Mouse (Mus musculus) E14TG2a.4 (cell line): ENCODE measurements around the gene Dao.

ENCODE experiments used
- H3K27me3 ChIP-seq: 2 replicates; pipeline ENCODE4 v1.6.1; 2014; ENCODE audit warnings: low read length, control low read depth; ENCODE audit not compliant: insufficient read depth
- H3K36me3 ChIP-seq: 2 replicates; pipeline ENCODE4 v1.6.1; 2014; ENCODE audit warnings: low read length, control low read depth; ENCODE audit not compliant: insufficient read depth
- H3K4me1 ChIP-seq: replicated peaks from 2 replicates; pipeline ENCODE4 v1.6.1; 2014; ENCODE audit warnings: low read depth, low read length, control low read depth
- H3K4me3 ChIP-seq: replicated peaks from 2 replicates; pipeline ENCODE4 v1.5.1; 2014; ENCODE audit warnings: mild to moderate bottlenecking, low read length
- H3K9me3 ChIP-seq: 2 replicates; pipeline ENCODE4 v1.6.1; 2014; ENCODE audit warnings: low read length, control low read depth
- CTCF ChIP-seq: conservative IDR thresholded peaks from 2 replicates; pipeline ENCODE4 v1.5.1; 2014; ENCODE audit warnings: low read length
- NANOG ChIP-seq: IDR thresholded peaks from 2 replicates; pipeline ENCODE4 v1.6.1; 2014; ENCODE audit warnings: borderline replicate concordance, low read length, mixed read lengths
- POU5F1 ChIP-seq: IDR thresholded peaks from 2 replicates; pipeline ENCODE4 v1.6.1; 2014; ENCODE audit warnings: low read length, borderline replicate concordance

Dao gene

GRCm38 (mm10) chr5:114057129-114057731, 53.7 kb downstream of the Dao start:
- Histone ChIP-seq H3K36me3 (no peaks in the 10 kb centered on the region), H3K27me3 (no peaks in the 10 kb centered on the region), H3K4me1 (peaks cover 13% of the 10 kb centered on the region), H3K4me3 (no peak overlapping the region), H3K9me3 (peaks cover 5% of the 10 kb centered on the region; the same call in 1 of the 2 replicates)
- TF ChIP-seq POU5F1 (no peak), NANOG (no peak), CTCF (no peak)

GRCm38 (mm10) chr5:114061675-114062074, 58.2 kb downstream of the Dao start:
- peaks cover 5% of the 10 kb centered on the region; the same call in 1 of the 2 replicates for H3K9me3 ChIP-seq
- TF ChIP-seq NANOG, result no peak
- no peak overlapping the region for H3K4me3 ChIP-seq
- H3K4me1 ChIP-seq, result peaks cover 6% of the 10 kb centered on the region; the same call in 1 of the 2 replicates
- no peaks in the 10 kb centered on the region for H3K27me3 ChIP-seq
- no peaks in the 10 kb centered on the region for H3K36me3 ChIP-seq

GRCm38 (mm10) chr5:114063958-114064357, 60.5 kb downstream of the Dao start:
- Histone ChIP-seq H3K27me3 (no peaks in the 10 kb centered on the region), H3K36me3 (no peaks in the 10 kb centered on the region), H3K4me1 (peaks cover 3% of the 10 kb centered on the region; the same call in 1 of the 2 replicates), H3K9me3 (no peaks in the 10 kb centered on the region), H3K4me3 (no peak overlapping the region)
- no peak for TF ChIP-seq CTCF
- TF ChIP-seq POU5F1, result no peak
- TF ChIP-seq NANOG, result no peak

DNA sequence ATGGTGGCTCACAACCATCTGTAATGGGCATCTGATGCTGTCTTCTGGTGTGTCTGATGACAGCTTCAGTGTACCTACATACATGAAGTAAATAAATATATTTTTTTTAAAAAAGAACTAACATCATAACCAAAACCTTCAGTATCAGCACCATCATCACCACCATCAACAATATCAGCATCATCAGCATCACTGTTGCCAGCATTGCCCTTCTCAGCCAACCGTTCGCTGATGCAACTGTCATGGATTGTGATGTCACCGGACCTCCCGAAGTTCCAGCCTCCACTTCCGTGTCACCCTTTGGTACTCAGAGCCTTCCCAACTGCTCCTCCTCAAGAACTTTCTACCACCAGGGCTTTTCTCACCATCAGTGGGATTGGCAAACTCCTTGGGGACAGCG, 61.7 kb downstream of the Dao start, which contains the start of gene Usp30:
Gene Usp30 (plus strand): TSS at position 301 of the 400 bp plus-strand sequence.
- no peak for TF ChIP-seq POU5F1
- no peak for TF ChIP-seq NANOG
- no peak for TF ChIP-seq CTCF
- Histone ChIP-seq H3K9me3 (no peaks in the 10 kb centered on the region), H3K27me3 (no peaks in the 10 kb centered on the region), H3K4me3 (no peak within 1 kb of the TSS), H3K36me3 (no peaks in the 10 kb centered on the region), H3K4me1 (no peaks in the 10 kb centered on the region; the same call in 1 of the 2 replicates)

- H3K36me3 ChIP-seq, result no peaks in the 10 kb centered on the region
- H3K4me3 ChIP-seq, result no peak overlapping the region
- H3K4me1 ChIP-seq, result no peaks in the 10 kb centered on the region; the same call in 1 of the 2 replicates
- TF ChIP-seq CTCF, result no peak
- no peak for TF ChIP-seq NANOG
- no peak for TF ChIP-seq POU5F1
- H3K27me3 ChIP-seq, result no peaks in the 10 kb centered on the region
- H3K9me3 ChIP-seq, result no peaks in the 10 kb centered on the region
Measured at GRCm38 (mm10) chr5:114066601-114067000, 63.1 kb downstream of the Dao start.

GRCm38 (mm10) chr5:114067543-114067942, 64.0 kb downstream of the Dao start:
- H3K4me1 ChIP-seq, result no peaks in the 10 kb centered on the region
- no peak for TF ChIP-seq POU5F1
- TF ChIP-seq NANOG, result no peak
- TF ChIP-seq CTCF, result no peak
- H3K4me3 ChIP-seq, result no peak overlapping the region
- H3K36me3 ChIP-seq, result no peaks in the 10 kb centered on the region
- no peaks in the 10 kb centered on the region for H3K27me3 ChIP-seq
- H3K9me3 ChIP-seq, result no peaks in the 10 kb centered on the region

DNA sequence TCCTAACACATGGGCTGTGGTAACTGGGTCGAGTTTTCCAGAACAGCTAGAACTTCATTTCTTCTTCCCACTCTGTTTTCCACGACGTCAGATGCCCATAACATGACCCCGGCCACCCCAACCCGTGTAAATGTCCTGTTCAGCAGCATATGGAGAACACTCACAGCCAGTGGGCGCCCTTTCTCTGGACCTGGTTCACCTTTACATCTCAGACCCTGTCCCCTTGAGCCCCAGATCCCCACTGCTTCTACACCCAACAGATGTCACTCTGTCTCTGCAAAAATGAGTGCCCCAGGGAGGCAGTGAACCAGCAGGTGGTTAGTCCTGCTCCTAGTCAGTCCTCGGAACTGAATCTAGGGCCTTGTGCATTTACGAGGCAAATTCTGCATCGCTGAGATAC, 64.5 kb downstream of the Dao start:
- no peak overlapping the region for H3K4me3 ChIP-seq
- H3K27me3 ChIP-seq, result no peaks in the 10 kb centered on the region
- H3K36me3 ChIP-seq, result no peaks in the 10 kb centered on the region
- no peak for TF ChIP-seq POU5F1
- TF ChIP-seq NANOG, result no peak
- no peak for TF ChIP-seq CTCF
- no peaks in the 10 kb centered on the region for H3K4me1 ChIP-seq
- H3K9me3 ChIP-seq, result no peaks in the 10 kb centered on the region

- no peaks in the 10 kb centered on the region for H3K27me3 ChIP-seq
- no peak overlapping the region for H3K4me3 ChIP-seq
- TF ChIP-seq CTCF (peak; percentile 54), POU5F1 (no peak), NANOG (no peak)
- H3K36me3 ChIP-seq, result no peaks in the 10 kb centered on the region
- H3K4me1 ChIP-seq, result peaks cover 5% of the 10 kb centered on the region
- no peaks in the 10 kb centered on the region for H3K9me3 ChIP-seq
Measured at GRCm38 (mm10) chr5:114070858-114071257, 67.4 kb downstream of the Dao start.

DNA sequence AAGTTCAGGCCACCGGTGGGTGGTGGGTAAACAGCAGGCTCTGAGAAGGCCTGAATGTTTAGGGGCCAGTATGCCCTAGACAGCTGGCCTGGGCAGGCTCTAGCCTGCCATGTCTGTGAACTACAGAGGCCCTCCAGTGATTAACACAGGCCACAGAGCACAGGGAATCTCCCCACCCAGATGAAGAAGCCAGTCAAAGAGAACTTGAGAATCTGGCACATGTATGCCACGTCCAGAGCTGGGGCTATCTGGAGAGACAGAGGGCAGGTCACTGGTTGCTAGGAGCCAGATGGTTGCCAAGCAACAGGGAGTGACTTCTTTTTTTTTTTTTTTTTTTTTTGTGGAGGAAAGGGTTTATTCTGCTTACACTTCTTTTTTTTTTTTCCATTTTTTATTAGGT, 68.8 kb downstream of the Dao start:
- no peaks in the 10 kb centered on the region for H3K9me3 ChIP-seq
- no peaks in the 10 kb centered on the region for H3K27me3 ChIP-seq
- TF ChIP-seq NANOG (no peak), CTCF (no peak), POU5F1 (no peak)
- no peaks in the 10 kb centered on the region; the same call in 1 of the 2 replicates for H3K36me3 ChIP-seq
- no peak overlapping the region for H3K4me3 ChIP-seq
- H3K4me1 ChIP-seq, result peaks cover 11% of the 10 kb centered on the region
